Mouse (Mus musculus) limb, embryonic 14.5 days (tissue): Measurements from ENCODE around the gene Epp13. TPM values are rescaled to one million over a fixed set of nuclear protein-coding genes. Genes with fewer than 3 reads are reported as not detected.
"Not testable (repeated sequence)": the region's sequence is repeated elsewhere in the genome, so short reads cannot be mapped to it uniquely, and the experiment has no call there.

ENCODE experiments used
- ATAC-seq: fragments of 200-750 bp; cut with Nextera tagmentation; 2 replicates; pipeline ENCODE4 v1.8.0; 2017; ENCODE audit warnings: low read depth, moderate number of reproducible peaks, moderate TSS enrichment; ENCODE audit not compliant: low FRiP score
- DNase-seq: peaks from one replicate; pipeline ENCODE4 v3.0.0-alpha.2; 2015; ENCODE audit warnings: low spot score
- H3K27ac ChIP-seq: fragments of 300-500 bp; sonication (generic); replicated peaks from 2 replicates; pipeline ENCODE4 v1.5.1; 2014; ENCODE audit warnings: low read depth, mild to moderate bottlenecking, low read length, moderate library complexity, mixed read lengths
- H3K27me3 ChIP-seq: fragments of 300-500 bp; sonication (generic); 2 replicates; pipeline ENCODE4 v1.6.1; 2014; ENCODE audit warnings: low read length, mixed read lengths; ENCODE audit not compliant: control insufficient read depth, insufficient read depth
- H3K36me3 ChIP-seq: fragments of 300-500 bp; sonication (generic); 2 replicates; pipeline ENCODE4 v1.6.1; 2014; ENCODE audit warnings: mild to moderate bottlenecking, low read length, moderate library complexity, mixed read lengths; ENCODE audit not compliant: control insufficient read depth, insufficient read depth
- H3K4me1 ChIP-seq: fragments of 300-500 bp; sonication (generic); 2 replicates; pipeline ENCODE4 v1.6.1; 2014; ENCODE audit warnings: antibody characterized with exemption, low read length, mixed read lengths; ENCODE audit not compliant: control insufficient read depth, insufficient read depth
- H3K4me2 ChIP-seq: fragments of 300-500 bp; sonication (generic); replicated peaks from 2 replicates; pipeline ENCODE4 v1.6.1; 2014; ENCODE audit warnings: low read depth, mild to moderate bottlenecking, low read length, moderate library complexity; ENCODE audit not compliant: severe bottlenecking
- H3K4me3 ChIP-seq: fragments of 300-500 bp; sonication (generic); replicated peaks from 2 replicates; pipeline ENCODE4 v1.5.1; 2014; ENCODE audit warnings: low read length
- H3K9ac ChIP-seq: fragments of 300-500 bp; sonication (generic); 2 replicates; pipeline ENCODE4 v1.6.1; 2014; ENCODE audit warnings: mild to moderate bottlenecking, low read depth, low read length, moderate library complexity; ENCODE audit not compliant: severe bottlenecking
- H3K9me3 ChIP-seq: fragments of 300-500 bp; sonication (generic); 2 replicates; pipeline ENCODE4 v1.6.1; 2016; ENCODE audit warnings: low read length; ENCODE audit not compliant: control insufficient read depth
- POLR2A ChIP-seq: fragments of 200-500 bp; IDR thresholded peaks from 2 replicates; pipeline ENCODE4 v1.8.0; 2012; ENCODE audit warnings: inconsistent platforms, mild to moderate bottlenecking, moderate library complexity, borderline replicate concordance; ENCODE audit not compliant: insufficient read depth, insufficient read length; ENCODE audit errors: extremely low read depth
- WGBS: fragments of 180-500 bp; shearing (Covaris S2); extraction: QIAGEN DNeasy Blood & Tissue Kit; methylation state at CpG from one replicate; pipeline ENCODE4 v1.1.7; 2014; 5-methylcytosine and 5-hydroxymethylcytosine counted together
- polyA plus RNA-seq, 2 experiments: library from polyadenylated mRNA; depleted of rRNA in 1 of 2; stranded (reverse) in 1 of 2; unstranded in 1 of 2; fragments of >200 nt; fragmentation: Nextera tagmentation in 1 of 2; extraction: Ambion mirVana in 1 of 2; gene quantifications; 2 replicates each; pipeline versions ENCODE4 v1.2.1 to v1.2.3; 2012 to 2014

Epp13 gene
- polyA plus RNA-seq, 2 experiments = not detected

DNA sequence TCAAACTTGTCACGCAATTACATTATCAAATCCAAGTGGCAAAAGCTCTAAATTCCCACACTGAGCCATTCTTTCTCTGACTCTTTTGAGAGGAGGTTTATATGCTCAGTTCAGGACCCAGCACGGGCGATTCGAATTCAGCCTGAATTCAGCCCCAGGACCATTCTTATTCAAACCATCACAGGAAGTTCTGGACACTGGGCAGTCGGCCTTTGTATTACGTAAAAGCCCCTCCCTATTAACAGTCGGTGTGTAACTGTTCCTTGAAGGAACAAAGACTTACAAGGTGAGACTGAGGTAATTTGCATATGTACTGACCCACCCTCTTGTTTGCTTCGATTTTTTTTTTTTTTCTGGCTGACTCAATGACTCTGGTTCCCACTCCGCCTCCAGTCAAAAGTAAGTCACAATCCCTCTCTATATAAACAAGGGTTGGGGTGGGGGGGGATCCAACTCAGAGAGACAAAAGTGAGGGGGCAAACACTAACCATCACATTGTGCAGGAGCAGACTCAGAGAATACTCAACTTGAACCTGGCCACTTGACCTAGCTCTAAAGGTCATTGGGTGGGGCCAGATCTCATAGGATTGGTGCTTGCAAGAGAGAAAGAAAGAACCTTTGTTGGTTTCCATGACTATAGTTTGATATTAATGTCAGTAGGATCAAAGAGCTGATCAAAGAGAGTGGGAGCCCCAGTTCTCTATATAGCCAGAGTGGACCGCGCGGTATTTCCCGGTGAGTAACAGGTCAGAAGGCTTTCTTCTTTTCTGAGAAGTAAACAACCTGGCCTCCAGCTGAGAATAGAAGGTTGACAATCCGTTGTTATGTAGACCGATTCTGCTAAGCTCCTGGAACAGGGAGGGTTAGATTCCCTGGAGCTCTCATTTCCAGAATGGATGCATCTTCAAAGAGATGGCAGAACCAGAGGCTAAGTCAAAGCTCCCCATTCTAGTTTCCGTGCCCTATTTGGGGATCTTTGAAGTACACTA lies 6.0 kb downstream of the Epp13 start:
- no peak overlapping the region for H3K9ac ChIP-seq
- no peak overlapping the region for H3K27ac ChIP-seq
- H3K9me3 ChIP-seq = no peaks in the 10 kb centered on the region
- WGBS = 39% methylated on average over 16 of the region's 16 CpGs
- H3K4me1 ChIP-seq = no peaks in the 10 kb centered on the region
- H3K36me3 ChIP-seq = no peaks in the 10 kb centered on the region
- ATAC-seq = no peak
- no peak for TF ChIP-seq POLR2A
- no peak overlapping the region for H3K4me3 ChIP-seq
- no peak for DNase-seq
- no peaks in the 10 kb centered on the region for H3K27me3 ChIP-seq
- H3K4me2 ChIP-seq = no peak overlapping the region

DNA sequence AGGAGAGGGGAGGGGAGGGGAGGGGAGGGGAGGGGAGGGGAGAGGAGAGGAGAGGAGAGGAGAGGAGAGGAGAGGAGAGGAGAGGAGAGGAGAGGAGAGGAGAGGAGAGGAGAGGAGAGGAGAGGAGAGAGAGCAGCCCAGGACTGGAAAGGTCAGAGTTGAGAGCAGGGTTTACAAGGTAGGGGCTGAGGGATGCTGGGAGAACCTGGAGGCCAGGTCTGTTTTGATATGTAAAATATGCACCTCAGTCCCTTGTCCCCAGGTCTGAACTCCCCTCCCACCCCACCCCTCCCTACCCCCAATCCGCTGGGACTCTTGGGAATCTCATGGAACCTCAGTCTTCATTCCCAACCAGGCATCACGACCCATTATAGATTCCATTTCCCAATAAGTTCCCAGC lies 7.5 kb downstream of the Epp13 start:
- 61% methylated on average over 2 of the region's 2 CpGs for WGBS
- not testable (repeated sequence) for H3K9me3 ChIP-seq, H3K9ac ChIP-seq, ATAC-seq, H3K27me3 ChIP-seq, H3K36me3 ChIP-seq, H3K27ac ChIP-seq, H3K4me1 ChIP-seq, H3K4me3 ChIP-seq, DNase-seq, H3K4me2 ChIP-seq

DNA sequence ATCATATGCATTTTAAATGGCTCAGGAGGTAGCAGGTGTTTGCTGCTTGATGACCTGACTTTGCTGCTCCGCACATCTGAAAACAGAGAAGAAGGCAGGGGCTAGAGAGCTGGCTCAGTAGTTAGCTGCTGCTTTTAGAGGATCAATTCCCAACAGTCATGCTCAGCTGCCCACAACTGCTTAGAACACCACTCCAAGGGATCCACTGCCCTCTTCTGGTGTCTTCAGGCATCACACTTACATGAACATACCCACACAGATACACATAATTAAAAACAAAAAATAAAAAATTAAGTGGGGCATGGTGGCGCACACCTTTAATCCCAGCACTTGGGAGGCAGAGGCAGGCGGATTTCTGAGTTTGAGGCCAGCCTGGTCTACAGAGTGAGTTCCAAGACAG lies 9.6 kb downstream of the Epp13 start:
- H3K36me3 ChIP-seq = no peaks in the 10 kb centered on the region
- 90% methylated on average over 3 of the region's 3 CpGs for WGBS
- TF ChIP-seq POLR2A = no peak
- ATAC-seq (no peak), DNase-seq (no peak)
- H3K27ac ChIP-seq = no peak overlapping the region
- no peaks in the 10 kb centered on the region for H3K27me3 ChIP-seq
- H3K9me3 ChIP-seq = no peaks in the 10 kb centered on the region
- no peak overlapping the region for H3K4me2 ChIP-seq
- no peak overlapping the region for H3K4me3 ChIP-seq
- no peaks in the 10 kb centered on the region for H3K4me1 ChIP-seq
- H3K9ac ChIP-seq = no peak overlapping the region

DNA sequence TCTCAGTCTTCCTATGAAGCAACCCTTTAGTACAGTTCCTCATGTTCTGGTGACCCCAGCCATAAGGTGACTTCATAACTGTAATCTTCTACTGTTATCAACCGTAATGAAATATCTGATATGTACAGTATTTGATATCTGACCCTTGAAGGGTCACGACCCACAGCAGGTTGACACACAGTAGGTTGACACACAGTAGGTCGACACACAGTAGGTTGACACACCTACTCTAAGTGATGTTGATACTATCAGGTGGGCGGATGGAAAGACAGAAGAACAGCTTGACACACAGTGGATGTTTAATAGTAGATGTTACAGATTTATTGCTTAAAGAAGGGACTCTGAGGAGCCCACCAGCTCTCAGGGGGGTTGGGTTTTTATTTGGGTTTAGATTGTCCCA lies 10.5 kb downstream of the Epp13 start:
- H3K9me3 ChIP-seq = no peaks in the 10 kb centered on the region
- no peak overlapping the region for H3K27ac ChIP-seq
- H3K4me3 ChIP-seq = no peak overlapping the region
- H3K9ac ChIP-seq = no peak overlapping the region
- no peak for ATAC-seq
- no peaks in the 10 kb centered on the region for H3K27me3 ChIP-seq
- 88% methylated on average over 4 of the region's 4 CpGs for WGBS
- no peak overlapping the region for H3K4me2 ChIP-seq
- TF ChIP-seq POLR2A = no peak
- no peaks in the 10 kb centered on the region for H3K4me1 ChIP-seq
- no peak for DNase-seq
- H3K36me3 ChIP-seq = no peaks in the 10 kb centered on the region

DNA sequence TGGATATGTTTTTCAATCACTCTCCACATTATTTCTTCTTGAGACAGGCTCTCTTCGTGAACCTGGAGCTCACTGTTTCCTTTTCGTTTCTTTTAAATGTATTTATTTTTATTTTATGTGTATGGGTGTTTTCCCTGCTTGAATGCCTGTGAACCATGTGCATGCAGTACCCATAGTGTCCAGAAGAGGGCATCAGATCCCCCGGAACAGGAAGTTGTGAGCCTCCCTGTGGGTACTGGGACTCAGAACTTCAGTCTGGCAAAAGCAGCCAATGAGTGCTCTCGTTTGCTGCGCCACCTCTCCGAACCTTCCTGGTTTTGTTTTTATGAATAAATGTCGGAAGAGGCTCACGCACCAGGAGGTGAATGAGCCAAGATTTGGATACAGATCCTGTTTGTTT lies 13.2 kb downstream of the Epp13 start:
- H3K4me1 ChIP-seq = no peaks in the 10 kb centered on the region
- no peak for TF ChIP-seq POLR2A

More for the DNA sequence above, 13.2 kb downstream of the Epp13 start:
- Histone ChIP-seq H3K27me3 (no peaks in the 10 kb centered on the region), H3K36me3 (no peaks in the 10 kb centered on the region), H3K9ac (no peak overlapping the region), H3K4me3 (no peak overlapping the region), H3K4me2 (no peak overlapping the region), H3K27ac (no peak overlapping the region), H3K9me3 (no peaks in the 10 kb centered on the region)
- WGBS = 67% methylated on average over 8 of the region's 8 CpGs
- no peak for ATAC-seq
- no peak for DNase-seq
